Mouse (Mus musculus): ENCODE results near the gene Sry. TPM values are rescaled to one million over a fixed set of nuclear protein-coding genes. Genes with fewer than 3 reads are reported as not detected.

Gene Sry
- not detected in 2 replicates for polyA plus RNA-seq (2012; rRNA removed)

GRCm38 (mm10) chrY:2663558-2663957, at the start of gene Sry:
TSS of gene Sry (minus strand) at chrY:2663658.
- DNase-seq (ENCODE audit: low read depth, low spot score), result no peak
- WGBS, result 46% methylated on average over 2 of the region's 2 CpGs

Other genes starting within 250 kb of the Sry start
- gene H2al2c, start 64.6 kb downstream of the Sry start, polyA plus RNA-seq (2012; rRNA removed), result not detected in 2 replicates
- not detected in 2 replicates for gene H2al2b, start 57.0 kb upstream of the Sry start, polyA plus RNA-seq (2012; rRNA removed)
- gene Gm4064, start 132.5 kb upstream of the Sry start, polyA plus RNA-seq (2012; rRNA removed), result not detected in 2 replicates
- not detected in 2 replicates for gene Rbmy, start 167.0 kb upstream of the Sry start, polyA plus RNA-seq (2012; rRNA removed)
- gene Gm10256, start 167.0 kb upstream of the Sry start, polyA plus RNA-seq (2012; rRNA removed), result not detected in 2 replicates
- gene Gm10352, start 237.3 kb upstream of the Sry start, polyA plus RNA-seq (2012; rRNA removed), result not detected in 2 replicates

Data from large intestine, adult 2 months (tissue).